Mouse (Mus musculus) midbrain, embryonic 11.5 days (tissue): ENCODE data around the gene Vash1. TPM values are rescaled to one million over a fixed set of nuclear protein-coding genes. Genes with fewer than 3 reads are reported as not detected.

Experiments used
- ATAC-seq: fragments of 200-750 bp; cut with Nextera tagmentation; 2 replicates; pipeline ENCODE4 v1.8.0; 2017; ENCODE audit warnings: moderate TSS enrichment, moderate library complexity; ENCODE audit not compliant: low FRiP score
- DNase-seq: peaks from one replicate; pipeline ENCODE4 v3.0.0; 2015; ENCODE audit warnings: low spot score; ENCODE audit errors: missing footprints
- H3K27ac ChIP-seq: fragments of 300-500 bp; sonication (generic); 2 replicates; pipeline ENCODE4 v1.5.1; 2014; ENCODE audit warnings: low read depth, low read length
- H3K27me3 ChIP-seq: fragments of 300-500 bp; sonication (generic); 2 replicates; pipeline ENCODE4 v1.6.1; 2014; ENCODE audit warnings: mild to moderate bottlenecking, low read length, moderate library complexity, mixed read lengths; ENCODE audit not compliant: control insufficient read depth, insufficient read depth
- H3K36me3 ChIP-seq: fragments of 300-500 bp; sonication (generic); 2 replicates; pipeline ENCODE4 v1.6.1; 2014; ENCODE audit warnings: mild to moderate bottlenecking, low read length, moderate library complexity, mixed read lengths; ENCODE audit not compliant: control insufficient read depth, insufficient read depth
- H3K4me1 ChIP-seq: fragments of 300-500 bp; sonication (generic); 2 replicates; pipeline ENCODE4 v1.6.1; 2014; ENCODE audit warnings: low read length; ENCODE audit not compliant: control insufficient read depth, insufficient read depth
- H3K4me2 ChIP-seq: fragments of 300-500 bp; sonication (generic); 2 replicates; pipeline ENCODE4 v1.6.1; 2014; ENCODE audit warnings: mild to moderate bottlenecking, moderate library complexity
- H3K4me3 ChIP-seq: fragments of 300-500 bp; sonication (generic); 2 replicates; pipeline ENCODE4 v1.5.1; 2014; ENCODE audit warnings: low read depth, low read length
- H3K9ac ChIP-seq: fragments of 300-500 bp; sonication (generic); 2 replicates; pipeline ENCODE4 v1.6.1; 2014; ENCODE audit warnings: low read length
- H3K9me3 ChIP-seq: fragments of 300-500 bp; sonication (generic); 2 replicates; pipeline ENCODE4 v1.6.1; 2016; ENCODE audit warnings: low read length; ENCODE audit not compliant: control insufficient read depth
- WGBS: fragments of 180-500 bp; shearing (Covaris S2); extraction: QIAGEN DNeasy Blood & Tissue Kit; methylation state at CpG from one replicate; pipeline ENCODE4 v1.1.7; 2014; 5-methylcytosine and 5-hydroxymethylcytosine counted together
- polyA plus RNA-seq: library from polyadenylated mRNA; unstranded; fragments of >200 nt; fragmentation: Nextera tagmentation; extraction: Ambion mirVana; gene quantifications from 2 replicates; pipeline ENCODE4 v1.2.1, GENCODE M21; 2014

Gene Vash1
- polyA plus RNA-seq, 1 experiment from 2014 or later = 22.7 TPM

DNA sequence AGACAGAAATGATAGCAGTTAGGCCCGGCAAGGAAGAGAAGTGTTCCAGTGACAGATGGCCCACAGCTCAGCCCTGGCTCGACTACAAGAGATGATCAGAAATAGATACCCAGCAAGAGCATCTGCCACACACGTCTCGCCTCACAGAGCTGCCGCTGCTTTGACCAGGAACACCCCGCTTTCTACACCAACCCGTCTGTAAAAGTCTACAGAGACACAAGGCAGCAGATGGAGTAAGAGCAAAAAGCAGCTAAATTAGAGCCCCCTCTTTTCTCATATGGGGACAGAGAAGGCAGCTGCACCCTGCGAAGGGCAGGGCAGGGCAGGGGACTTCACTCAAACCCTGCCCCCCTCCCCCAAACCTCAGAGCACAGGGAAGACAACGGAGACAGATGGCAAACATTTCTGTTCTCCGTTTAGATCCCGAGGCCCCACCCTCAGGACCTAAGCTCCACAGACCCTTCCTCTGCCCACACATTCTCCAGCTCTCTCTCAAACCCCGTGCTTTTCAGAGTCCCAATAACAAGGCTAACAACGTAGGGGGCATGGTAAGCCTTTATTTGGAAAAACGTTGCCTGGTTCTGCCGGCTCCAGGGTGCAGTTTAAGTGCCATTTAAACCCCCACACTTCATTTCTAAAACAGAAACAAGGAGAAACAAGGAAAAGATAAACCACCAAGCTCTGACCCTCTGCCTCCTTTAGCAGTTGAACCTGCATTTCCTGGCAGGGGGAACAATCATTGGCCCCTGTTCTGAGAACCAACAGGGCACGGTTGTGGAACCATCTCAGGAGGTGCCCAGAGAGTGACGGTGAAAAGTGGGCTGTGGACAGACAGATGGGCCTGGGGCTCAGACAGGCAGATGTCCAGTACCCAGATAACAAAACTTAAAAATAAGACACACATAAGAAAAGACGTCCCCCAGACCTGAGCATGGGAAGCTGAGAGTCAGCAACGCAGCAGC is 21.7 kb downstream of the Vash1 start:
- ATAC-seq (peak; percentile 70; the same call in 1 of the 2 replicates), DNase-seq (no peak)
- Histone ChIP-seq H3K4me1 (peaks cover 17% of the 10 kb centered on the region), H3K9ac (peak overlapping the region; percentile 42; the same call in 1 of the 2 replicates), H3K4me3 (no peak overlapping the region), H3K27me3 (no peaks in the 10 kb centered on the region), H3K4me2 (no peak overlapping the region), H3K9me3 (no peaks in the 10 kb centered on the region), H3K27ac (peak overlapping the region; percentile 71), H3K36me3 (no peaks in the 10 kb centered on the region; the same call in 1 of the 2 replicates)
- WGBS = 34% methylated on average over 19 of the region's 19 CpGs

GRCm38 (mm10) chr12:86700927-86701310 is 22.4 kb downstream of the Vash1 start:
- no peaks in the 10 kb centered on the region; the same call in 1 of the 2 replicates for H3K36me3 ChIP-seq
- no peak for DNase-seq
- no peak overlapping the region for H3K4me2 ChIP-seq
- H3K9me3 ChIP-seq = no peaks in the 10 kb centered on the region
- no peaks in the 10 kb centered on the region for H3K27me3 ChIP-seq
- H3K4me1 ChIP-seq = peaks cover 17% of the 10 kb centered on the region
- no peak for ATAC-seq
- H3K4me3 ChIP-seq = no peak overlapping the region
- peak overlapping the region; percentile 71; the same call in 1 of the 2 replicates for H3K27ac ChIP-seq
- WGBS = 61% methylated on average over 4 of the region's 4 CpGs
- H3K9ac ChIP-seq = no peak overlapping the region

GRCm38 (mm10) chr12:86701491-86701890 is 23.0 kb downstream of the Vash1 start:
- no peaks in the 10 kb centered on the region for H3K9me3 ChIP-seq
- H3K9ac ChIP-seq = no peak overlapping the region
- no peak overlapping the region for H3K4me3 ChIP-seq
- DNase-seq (no peak), ATAC-seq (no peak)
- no peak overlapping the region for H3K27ac ChIP-seq
- no peaks in the 10 kb centered on the region for H3K27me3 ChIP-seq
- H3K36me3 ChIP-seq = no peaks in the 10 kb centered on the region; the same call in 1 of the 2 replicates
- H3K4me2 ChIP-seq = no peak overlapping the region
- 88% methylated on average over 4 of the region's 4 CpGs for WGBS
- peaks cover 17% of the 10 kb centered on the region for H3K4me1 ChIP-seq

DNA sequence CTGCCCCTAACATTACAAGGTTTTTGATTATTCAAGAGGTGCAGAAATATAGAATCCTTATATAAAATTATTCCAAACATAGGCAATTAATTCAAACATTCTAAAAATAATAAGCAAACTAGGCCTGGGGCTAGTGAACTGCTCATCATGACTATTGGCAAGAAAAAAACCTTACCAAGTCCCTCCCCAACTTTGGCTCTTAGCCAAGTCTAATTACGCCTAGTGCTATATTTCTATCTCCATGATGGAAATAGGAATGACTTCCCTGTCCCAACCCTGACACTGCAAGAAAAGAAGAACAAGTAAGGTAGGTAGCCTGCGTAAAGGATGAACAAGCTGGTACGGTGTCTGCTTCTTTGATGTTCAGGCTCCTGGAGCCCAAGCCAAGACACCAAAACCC is 24.2 kb downstream of the Vash1 start:
- Histone ChIP-seq H3K4me3 (no peak overlapping the region), H3K27me3 (no peaks in the 10 kb centered on the region), H3K4me1 (peaks cover 17% of the 10 kb centered on the region), H3K9ac (no peak overlapping the region), H3K27ac (no peak overlapping the region), H3K9me3 (no peaks in the 10 kb centered on the region), H3K4me2 (no peak overlapping the region), H3K36me3 (no peaks in the 10 kb centered on the region; the same call in 1 of the 2 replicates)
- ATAC-seq (no peak), DNase-seq (no peak)
- WGBS = 95% methylated on average over 3 of the region's 3 CpGs

DNA sequence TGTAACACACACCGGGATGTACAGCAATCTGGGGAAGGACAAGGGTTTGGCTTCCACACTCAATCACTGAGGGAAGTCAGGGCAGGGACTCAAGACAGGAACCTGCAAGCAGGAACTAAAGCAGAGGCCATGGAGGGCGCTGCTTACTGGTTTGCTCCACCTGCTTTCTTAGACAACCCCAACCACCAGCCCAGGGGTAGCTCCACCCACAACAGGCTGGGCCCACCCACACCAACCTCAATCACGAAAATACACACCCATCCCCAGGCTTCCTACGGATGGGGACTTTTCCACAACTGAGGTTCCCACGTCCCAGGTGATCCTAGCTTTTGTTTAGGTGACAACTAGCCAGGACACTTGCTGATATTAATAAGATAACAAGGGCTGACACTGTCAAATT is 27.3 kb downstream of the Vash1 start:
- Histone ChIP-seq H3K9me3 (no peaks in the 10 kb centered on the region), H3K27me3 (no peaks in the 10 kb centered on the region), H3K4me1 (peaks cover 3% of the 10 kb centered on the region; the same call in 1 of the 2 replicates), H3K36me3 (no peaks in the 10 kb centered on the region; the same call in 1 of the 2 replicates), H3K4me3 (no peak overlapping the region), H3K9ac (no peak overlapping the region), H3K27ac (no peak overlapping the region), H3K4me2 (no peak overlapping the region)
- ATAC-seq (no peak), DNase-seq (no peak)
- 80% methylated on average over 5 of the region's 5 CpGs for WGBS

- WGBS = 74% methylated on average over 5 of the region's 5 CpGs
Measured at GRCm38 (mm10) chr12:86714026-86714425, 35.5 kb downstream of the Vash1 start.

DNA sequence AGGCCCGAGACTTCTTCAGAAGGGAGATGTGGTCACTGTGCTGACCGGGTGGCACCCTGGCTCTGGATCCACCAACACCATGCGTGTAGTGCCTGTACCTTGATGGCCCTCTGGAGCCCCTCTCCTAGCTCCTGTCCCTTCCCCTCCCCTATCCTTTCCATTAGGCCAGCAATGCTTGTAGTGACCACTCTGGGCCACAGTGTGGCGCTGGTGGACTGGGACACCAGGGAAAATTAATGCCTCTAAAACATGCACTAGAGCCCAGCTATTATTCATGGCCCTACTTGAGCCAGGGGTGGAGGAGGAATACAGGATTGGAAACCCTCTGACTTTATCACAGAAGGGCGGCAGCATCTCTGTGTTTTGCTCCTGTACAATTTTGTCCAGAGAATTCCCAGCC is 36.9 kb downstream of the Vash1 start:
- H3K4me1 ChIP-seq = no peaks in the 10 kb centered on the region
- WGBS = 51% methylated on average over 5 of the region's 5 CpGs
- no peak overlapping the region for H3K4me3 ChIP-seq
- H3K4me2 ChIP-seq = no peak overlapping the region
- no peaks in the 10 kb centered on the region for H3K27me3 ChIP-seq
- ATAC-seq (0 out of 2 replicates have a peak, but pooled peaks have one; percentile 24), DNase-seq (peak; percentile 98)
- no peak overlapping the region for H3K9ac ChIP-seq
- H3K9me3 ChIP-seq = no peaks in the 10 kb centered on the region
- no peak overlapping the region for H3K27ac ChIP-seq
- H3K36me3 ChIP-seq = no peaks in the 10 kb centered on the region

More at GRCm38 (mm10) chr12:86714026-86714425, 35.5 kb downstream of the Vash1 start:
- Histone ChIP-seq H3K36me3 (no peaks in the 10 kb centered on the region), H3K9me3 (no peaks in the 10 kb centered on the region), H3K4me1 (no peaks in the 10 kb centered on the region), H3K4me2 (no peak overlapping the region), H3K9ac (no peak overlapping the region), H3K27me3 (no peaks in the 10 kb centered on the region), H3K27ac (no peak overlapping the region), H3K4me3 (no peak overlapping the region)
- no peak for DNase-seq
- no peak for ATAC-seq

GRCm38 (mm10) chr12:86716962-86717361 is 38.5 kb downstream of the Vash1 start:
- no peaks in the 10 kb centered on the region for H3K9me3 ChIP-seq
- no peak overlapping the region for H3K4me2 ChIP-seq
- no peaks in the 10 kb centered on the region for H3K4me1 ChIP-seq
- H3K27me3 ChIP-seq = no peaks in the 10 kb centered on the region
- no peak overlapping the region for H3K27ac ChIP-seq
- H3K9ac ChIP-seq = no peak overlapping the region
- no peak overlapping the region for H3K4me3 ChIP-seq
- no peaks in the 10 kb centered on the region for H3K36me3 ChIP-seq
- DNase-seq = no peak
- 93% methylated on average over 11 of the region's 11 CpGs for WGBS
- ATAC-seq = no peak

- Histone ChIP-seq H3K9ac (no peak overlapping the region), H3K36me3 (no peaks in the 10 kb centered on the region), H3K4me2 (no peak overlapping the region), H3K27ac (no peak overlapping the region), H3K27me3 (no peaks in the 10 kb centered on the region), H3K9me3 (no peaks in the 10 kb centered on the region), H3K4me1 (peaks cover 1% of the 10 kb centered on the region), H3K4me3 (no peak overlapping the region)
- 89% methylated on average over 18 of the region's 18 CpGs for WGBS
- ATAC-seq = no peak
- DNase-seq = no peak
Measured at GRCm38 (mm10) chr12:86719961-86720639, 41.6 kb downstream of the Vash1 start.
